Mouse (Mus musculus): ENCODE results near the gene Inpp4a. TPM values are rescaled to one million over a fixed set of nuclear protein-coding genes. Genes with fewer than 3 reads are reported as not detected.

Inpp4a gene
- polyA plus RNA-seq, 1 experiment: 11.4 TPM

DNA sequence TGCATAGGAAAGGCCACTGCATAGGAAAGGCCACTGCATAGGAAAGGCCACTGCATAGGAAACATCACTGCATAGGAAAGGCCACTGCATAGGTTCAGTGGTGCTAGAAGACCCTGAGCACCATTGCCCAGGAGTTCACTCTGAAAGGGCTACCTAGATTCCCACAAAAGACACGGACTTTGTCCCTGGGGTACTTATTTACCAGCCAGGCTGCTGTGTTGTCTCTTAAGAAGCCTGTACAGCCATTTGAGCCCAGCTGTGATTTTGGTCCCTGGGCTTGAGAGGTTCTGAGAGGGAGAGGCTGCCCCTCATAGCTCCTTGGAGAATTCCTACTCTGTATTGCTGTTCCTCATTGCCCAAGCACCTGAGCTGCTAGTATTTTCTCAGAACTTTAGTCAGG lies 96.8 kb downstream of the Inpp4a start:
- H3K4me1 ChIP-seq (ENCODE audit: control insufficient read depth, insufficient read depth, low read length): no peaks in the 10 kb centered on the region
- H3K4me3 ChIP-seq (ENCODE audit: insufficient read depth, low read length): no peak overlapping the region
- TF ChIP-seq CTCF (IDR thresholded peaks at IDR 0.05; ENCODE audit: borderline replicate concordance, insufficient read depth, low read length) (no peak), POLR2A (IDR thresholded peaks at IDR 0.05; ENCODE audit: low read depth, low read length) (no peak)
- no peak overlapping the region for H3K27ac ChIP-seq (ENCODE audit: insufficient read depth, low read length)

DNA sequence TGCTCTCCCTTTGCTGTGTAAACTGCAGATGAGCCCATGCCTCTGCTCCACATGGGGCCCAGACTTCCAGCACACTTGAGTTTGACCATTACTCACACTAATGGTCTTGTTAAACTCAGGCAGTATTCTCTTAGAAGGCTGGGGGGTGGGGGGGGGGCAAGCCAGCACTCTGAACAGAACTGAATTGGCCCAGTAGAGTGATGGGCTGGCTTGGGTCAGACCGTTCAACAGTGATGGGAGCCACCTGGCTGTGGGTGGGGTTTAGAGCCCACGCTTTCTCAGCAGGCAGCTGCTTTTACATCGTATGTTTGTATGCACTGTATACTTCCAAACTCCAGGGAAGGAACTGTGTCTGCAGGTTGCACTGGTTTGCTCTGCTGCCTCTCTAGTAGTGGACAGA lies 99.3 kb downstream of the Inpp4a start:
- H3K4me1 ChIP-seq (ENCODE audit: control insufficient read depth, insufficient read depth, low read length): no peaks in the 10 kb centered on the region
- H3K27ac ChIP-seq (ENCODE audit: insufficient read depth, low read length): no peak overlapping the region
- TF ChIP-seq CTCF (IDR thresholded peaks at IDR 0.05; ENCODE audit: borderline replicate concordance, insufficient read depth, low read length) (no peak), POLR2A (IDR thresholded peaks at IDR 0.05; ENCODE audit: low read depth, low read length) (no peak)
- H3K4me3 ChIP-seq (ENCODE audit: insufficient read depth, low read length): no peak overlapping the region

DNA sequence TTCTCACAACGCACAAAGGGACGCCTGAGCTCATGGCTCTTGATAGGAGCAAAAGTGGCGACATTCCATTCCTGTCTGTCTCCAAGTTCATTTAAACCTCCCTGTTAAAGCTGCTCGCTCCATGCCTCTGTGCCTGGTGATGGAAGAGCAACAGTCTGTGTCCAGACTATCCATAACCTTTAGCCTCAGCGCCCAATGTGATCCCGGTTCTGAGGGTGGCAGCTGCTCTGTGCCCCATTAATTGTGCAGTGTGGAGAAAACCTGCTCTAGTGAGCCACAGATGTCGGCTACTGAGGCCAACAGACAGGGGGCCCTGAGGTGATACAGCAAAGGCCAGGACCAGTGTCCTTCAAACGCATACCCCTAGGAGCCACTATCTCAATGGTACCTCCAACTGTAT lies 100.1 kb downstream of the Inpp4a start:
- Histone ChIP-seq H3K27ac (ENCODE audit: insufficient read depth, low read length) (no peak overlapping the region), H3K4me1 (ENCODE audit: control insufficient read depth, insufficient read depth, low read length) (no peaks in the 10 kb centered on the region), H3K4me3 (ENCODE audit: insufficient read depth, low read length) (no peak overlapping the region)
- no peak for TF ChIP-seq POLR2A (IDR thresholded peaks at IDR 0.05; ENCODE audit: low read depth, low read length)
- TF ChIP-seq CTCF (IDR thresholded peaks at IDR 0.05; ENCODE audit: borderline replicate concordance, insufficient read depth, low read length): no peak

DNA sequence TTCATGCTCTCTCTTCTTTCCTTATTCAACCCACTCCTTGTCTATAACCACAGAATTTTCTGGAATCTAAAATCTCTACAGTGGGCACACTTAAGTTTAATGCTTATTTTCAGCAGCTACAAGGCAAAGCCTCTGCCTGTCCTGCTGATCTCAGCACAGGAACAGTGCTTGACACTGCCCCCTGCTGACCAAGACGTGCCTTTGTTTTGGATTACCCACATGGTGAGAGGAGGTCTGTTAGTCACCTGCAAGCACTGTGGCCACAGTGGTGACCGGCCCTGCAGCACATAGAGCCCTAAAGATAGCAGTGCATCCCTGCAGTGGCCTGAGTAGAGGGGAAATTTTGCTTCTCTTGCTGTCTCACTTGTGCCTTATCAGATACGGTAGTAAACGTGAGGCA lies 102.0 kb downstream of the Inpp4a start:
- H3K4me3 ChIP-seq (ENCODE audit: insufficient read depth, low read length): no peak overlapping the region
- no peak overlapping the region for H3K27ac ChIP-seq (ENCODE audit: insufficient read depth, low read length)
- H3K4me1 ChIP-seq (ENCODE audit: control insufficient read depth, insufficient read depth, low read length): peaks cover 4% of the 10 kb centered on the region
- TF ChIP-seq CTCF (IDR thresholded peaks at IDR 0.05; ENCODE audit: borderline replicate concordance, insufficient read depth, low read length): peak; percentile 92
- TF ChIP-seq POLR2A (IDR thresholded peaks at IDR 0.05; ENCODE audit: low read depth, low read length): no peak

- H3K4me1 ChIP-seq (ENCODE audit: control insufficient read depth, insufficient read depth, low read length): peaks cover 4% of the 10 kb centered on the region
- H3K27ac ChIP-seq (ENCODE audit: insufficient read depth, low read length): no peak overlapping the region
- H3K4me3 ChIP-seq (ENCODE audit: insufficient read depth, low read length): no peak overlapping the region
- TF ChIP-seq CTCF (IDR thresholded peaks at IDR 0.05; ENCODE audit: borderline replicate concordance, insufficient read depth, low read length): no peak
- TF ChIP-seq POLR2A (IDR thresholded peaks at IDR 0.05; ENCODE audit: low read depth, low read length): no peak
Observed at GRCm38 (mm10) chr1:37405137-37405536, 105.5 kb downstream of the Inpp4a start.

- no peak for TF ChIP-seq CTCF (IDR thresholded peaks at IDR 0.05; ENCODE audit: borderline replicate concordance, insufficient read depth, low read length)
- no peak for TF ChIP-seq POLR2A (IDR thresholded peaks at IDR 0.05; ENCODE audit: low read depth, low read length)
- peaks cover 4% of the 10 kb centered on the region for H3K4me1 ChIP-seq (ENCODE audit: control insufficient read depth, insufficient read depth, low read length)
- H3K27ac ChIP-seq (ENCODE audit: insufficient read depth, low read length): no peak overlapping the region
- H3K4me3 ChIP-seq (ENCODE audit: insufficient read depth, low read length): no peak overlapping the region
Observed at GRCm38 (mm10) chr1:37407228-37407627, 107.6 kb downstream of the Inpp4a start.

- TF ChIP-seq CTCF (IDR thresholded peaks at IDR 0.05; ENCODE audit: borderline replicate concordance, insufficient read depth, low read length) (no peak), POLR2A (IDR thresholded peaks at IDR 0.05; ENCODE audit: low read depth, low read length) (no peak)
- Histone ChIP-seq H3K4me3 (ENCODE audit: insufficient read depth, low read length) (no peak overlapping the region), H3K4me1 (ENCODE audit: control insufficient read depth, insufficient read depth, low read length) (peaks cover 4% of the 10 kb centered on the region), H3K27ac (ENCODE audit: insufficient read depth, low read length) (no peak overlapping the region)
Observed at GRCm38 (mm10) chr1:37408059-37408458, 108.4 kb downstream of the Inpp4a start.

DNA sequence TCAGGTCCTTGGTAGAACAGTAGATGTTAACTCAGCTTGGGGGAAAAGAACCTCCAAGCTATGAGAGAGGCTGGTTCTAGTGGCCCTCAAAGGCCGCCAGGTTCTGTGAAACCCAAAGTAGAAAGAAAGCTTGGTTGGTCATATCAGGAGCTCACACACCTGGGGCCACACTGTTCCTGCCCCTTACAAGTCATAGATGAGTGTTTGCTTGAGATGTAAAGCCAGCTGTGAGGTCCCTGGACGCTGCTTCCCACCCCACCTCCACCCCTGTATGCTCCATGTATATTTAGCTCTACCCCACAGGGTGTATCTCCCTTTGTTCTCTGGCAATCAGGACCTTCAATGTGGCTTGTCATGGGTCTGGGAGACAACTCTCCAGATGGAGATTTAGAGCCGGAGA lies 109.0 kb downstream of the Inpp4a start:
- no peak overlapping the region for H3K27ac ChIP-seq (ENCODE audit: insufficient read depth, low read length)

DNA sequence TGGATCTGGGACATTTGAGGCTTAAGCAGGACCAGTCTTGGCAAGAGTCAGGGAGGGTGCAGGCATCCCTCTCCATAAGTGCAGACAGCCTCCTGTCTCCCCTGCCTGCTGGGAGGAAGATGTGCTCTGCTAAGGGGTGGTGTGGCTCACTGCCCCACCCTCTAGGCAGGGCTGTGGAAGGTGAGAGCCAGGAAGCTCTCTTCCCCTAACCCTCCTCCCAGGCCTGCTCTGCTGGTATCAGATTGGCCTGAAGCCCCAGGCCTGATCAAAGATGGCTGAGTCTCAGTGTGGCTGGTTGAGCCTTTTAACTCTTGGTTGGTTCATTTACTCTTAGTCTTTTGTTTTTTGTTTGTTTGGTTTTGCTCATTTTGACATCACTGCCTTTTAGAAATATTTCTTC lies 110.0 kb downstream of the Inpp4a start:
- H3K27ac ChIP-seq (ENCODE audit: insufficient read depth, low read length): no peak overlapping the region
- TF ChIP-seq POLR2A (IDR thresholded peaks at IDR 0.05; ENCODE audit: low read depth, low read length): no peak
- no peak for TF ChIP-seq CTCF (IDR thresholded peaks at IDR 0.05; ENCODE audit: borderline replicate concordance, insufficient read depth, low read length)
- no peak overlapping the region for H3K4me3 ChIP-seq (ENCODE audit: insufficient read depth, low read length)
- H3K4me1 ChIP-seq (ENCODE audit: control insufficient read depth, insufficient read depth, low read length): peaks cover 4% of the 10 kb centered on the region

More for the DNA sequence above, 109.0 kb downstream of the Inpp4a start:
- TF ChIP-seq POLR2A (IDR thresholded peaks at IDR 0.05; ENCODE audit: low read depth, low read length) (no peak), CTCF (IDR thresholded peaks at IDR 0.05; ENCODE audit: borderline replicate concordance, insufficient read depth, low read length) (no peak)
- H3K4me1 ChIP-seq (ENCODE audit: control insufficient read depth, insufficient read depth, low read length): peaks cover 4% of the 10 kb centered on the region
- H3K4me3 ChIP-seq (ENCODE audit: insufficient read depth, low read length): no peak overlapping the region

DNA sequence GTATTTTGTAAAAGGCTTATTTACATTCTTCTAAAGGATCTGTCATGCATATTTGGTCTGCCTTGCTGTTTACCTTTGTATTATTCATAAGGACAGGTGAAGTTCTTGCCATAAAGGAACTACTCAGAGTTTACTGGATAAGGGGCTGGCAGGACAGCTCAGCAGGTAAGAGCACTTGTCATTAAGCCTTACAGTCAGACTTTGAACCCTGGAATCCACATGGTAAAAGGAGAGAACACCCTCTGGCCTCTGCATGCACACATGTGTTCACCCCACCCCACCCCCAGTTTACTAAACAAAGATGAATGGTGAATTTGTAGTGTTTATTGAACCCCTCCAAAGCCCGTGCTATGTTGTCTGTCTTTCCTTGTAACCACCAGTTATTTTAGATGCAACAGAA lies 115.7 kb downstream of the Inpp4a start:
- TF ChIP-seq POLR2A (IDR thresholded peaks at IDR 0.05; ENCODE audit: low read depth, low read length) (no peak), CTCF (IDR thresholded peaks at IDR 0.05; ENCODE audit: borderline replicate concordance, insufficient read depth, low read length) (no peak)
- Histone ChIP-seq H3K27ac (ENCODE audit: insufficient read depth, low read length) (no peak overlapping the region), H3K4me3 (ENCODE audit: insufficient read depth, low read length) (no peak overlapping the region), H3K4me1 (ENCODE audit: control insufficient read depth, insufficient read depth, low read length) (no peaks in the 10 kb centered on the region)

DNA sequence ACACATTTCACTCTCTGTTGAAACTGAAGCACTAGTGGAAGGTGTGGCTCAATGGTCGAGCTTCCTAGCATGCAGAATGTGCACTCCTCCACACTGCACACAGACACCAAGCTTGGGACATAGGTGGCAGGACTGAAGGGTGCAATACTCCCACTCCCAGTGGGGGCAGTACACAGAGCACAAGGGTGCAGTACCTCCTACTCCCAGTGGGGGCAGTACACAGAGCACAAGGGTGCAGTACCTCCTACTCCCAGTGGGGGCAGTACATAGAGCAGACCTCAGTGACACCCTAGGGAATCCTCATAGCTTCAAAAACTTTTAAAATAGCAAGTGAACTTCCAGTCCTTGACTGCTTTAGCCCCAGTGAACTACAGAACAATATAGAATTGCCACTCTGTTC lies 119.8 kb downstream of the Inpp4a start:
- Histone ChIP-seq H3K27ac (ENCODE audit: insufficient read depth, low read length) (no peak overlapping the region), H3K4me3 (ENCODE audit: insufficient read depth, low read length) (no peak overlapping the region), H3K4me1 (ENCODE audit: control insufficient read depth, insufficient read depth, low read length) (no peaks in the 10 kb centered on the region)
- no peak for TF ChIP-seq POLR2A (IDR thresholded peaks at IDR 0.05; ENCODE audit: low read depth, low read length)
- TF ChIP-seq CTCF (IDR thresholded peaks at IDR 0.05; ENCODE audit: borderline replicate concordance, insufficient read depth, low read length): peak; percentile 66; the same call in 1 of the 2 replicates

All from embryonic fibroblast, embryonic 13.5 days (primary cell).